Mouse (Mus musculus): ENCODE measurements around the gene Olfr146. TPM values are rescaled to one million over a fixed set of nuclear protein-coding genes. Genes with fewer than 3 reads are reported as not detected.

The Olfr146 gene
- polyA plus RNA-seq (2017; shearing (Covaris generic)) = not detected

DNA sequence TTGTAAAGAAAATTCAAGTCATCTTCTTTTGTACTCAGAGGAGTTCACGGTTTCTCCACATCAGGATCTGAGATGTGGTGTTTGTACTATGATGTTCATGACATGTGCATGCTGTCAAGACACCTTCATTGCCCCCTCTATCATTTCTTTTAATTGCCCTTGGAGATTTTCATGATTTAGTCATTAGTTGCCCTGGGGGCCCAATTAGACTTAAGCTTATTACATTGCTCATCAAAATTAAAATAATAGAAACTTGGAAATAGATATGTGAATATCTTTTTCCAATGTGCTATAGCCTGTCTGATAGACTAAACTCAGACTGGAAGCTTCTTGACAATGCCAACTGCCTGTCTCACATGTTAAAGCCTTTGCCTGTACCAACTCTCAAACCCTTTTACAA is at the start of gene Olfr146:
Gene Olfr146 (minus strand): TSS at position 101 of the 400 bp plus-strand sequence.

DNA sequence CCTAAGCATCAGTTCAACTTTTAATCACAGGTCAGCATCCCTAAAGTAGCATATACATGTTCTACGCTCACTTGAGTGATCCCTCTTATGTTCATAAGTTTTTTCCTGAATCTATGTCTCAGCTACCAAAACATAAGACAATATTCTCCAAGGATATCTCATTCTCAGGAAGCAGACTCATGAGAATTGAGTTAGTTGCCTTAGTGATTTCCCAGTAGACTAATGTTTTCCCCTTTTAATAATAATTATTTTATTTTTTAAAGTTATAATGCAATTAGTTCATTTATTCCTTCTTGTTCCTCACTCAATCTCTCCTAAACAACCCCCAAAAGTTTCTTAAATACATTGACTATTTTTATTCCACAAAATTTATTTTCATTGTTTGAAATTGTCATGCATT is 41.7 kb upstream of the Olfr146 start, which contains the start of gene Olfr937:
Gene Olfr937 (minus strand): TSS at position 101 of the 400 bp plus-strand sequence.

DNA sequence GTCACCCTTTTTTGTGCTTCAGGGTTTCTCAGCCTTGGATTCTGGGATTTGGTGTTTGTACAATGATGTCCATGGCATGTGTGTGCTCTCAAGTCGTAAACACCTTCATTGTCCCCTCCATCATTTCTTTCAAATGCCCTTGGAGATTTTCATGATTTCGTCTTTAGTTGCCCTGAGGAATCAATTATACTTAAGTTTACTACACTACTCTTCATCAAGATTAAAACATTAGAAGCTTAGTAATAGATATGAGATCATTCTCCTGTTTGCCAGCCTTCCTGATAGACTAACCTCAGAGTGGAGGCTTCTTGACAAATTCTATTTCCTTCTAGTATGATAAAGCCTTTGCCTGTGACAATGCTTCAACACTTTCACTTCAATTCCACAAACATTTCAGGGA is 23.6 kb downstream of the Olfr146 start, which contains the start of gene Olfr935:
Gene Olfr935 (minus strand): TSS at position 101 of the 400 bp plus-strand sequence.

DNA sequence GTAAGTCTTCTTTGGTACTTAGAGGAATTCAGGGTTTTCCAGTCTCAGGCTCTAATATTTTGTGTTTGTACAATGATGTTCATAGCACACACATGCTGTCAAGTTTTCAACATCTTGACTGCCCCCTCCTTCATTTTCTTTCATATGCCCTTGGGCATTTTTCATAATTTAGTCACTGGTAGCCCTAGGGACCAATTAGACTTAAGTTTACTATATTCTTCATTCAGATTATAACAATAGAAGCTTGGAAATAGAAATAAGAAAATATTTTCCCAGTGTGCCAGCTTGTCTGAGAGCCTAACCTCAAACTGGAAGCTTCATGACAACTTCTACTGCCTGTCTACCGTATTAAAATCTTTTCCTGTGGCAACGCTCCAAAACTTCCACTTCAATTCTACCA is 35.0 kb downstream of the Olfr146 start, which contains the start of gene Olfr934:
Gene Olfr934 (minus strand): TSS at position 101 of the 400 bp plus-strand sequence.

DNA sequence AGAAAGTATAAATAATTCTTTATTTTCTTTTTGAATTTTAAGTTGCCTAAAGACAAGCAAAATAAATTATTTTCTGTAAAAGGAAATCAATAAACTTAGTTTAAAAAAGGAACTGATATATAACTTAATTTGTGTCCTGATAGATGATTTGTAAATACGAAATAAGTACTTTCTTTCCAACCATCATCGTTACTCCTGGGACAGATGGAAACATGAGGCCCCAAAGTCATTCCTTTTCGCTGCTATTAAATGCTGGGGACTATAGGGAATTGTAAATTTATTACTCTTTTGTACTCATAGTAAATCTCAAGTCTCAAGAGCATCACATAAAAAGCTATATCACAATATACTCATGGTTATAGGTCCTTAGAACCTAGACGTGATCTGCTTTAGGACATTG is 51.2 kb downstream of the Olfr146 start, which contains the start of gene Olfr933:
Gene Olfr933 (plus strand): TSS at position 301 of the 400 bp plus-strand sequence.

Other genes with a start within 250 kb of the Olfr146 start
- not detected for gene Olfr922, start 208.8 kb downstream of the Olfr146 start, polyA plus RNA-seq (2017; shearing (Covaris generic))
- gene Olfr923, start 196.8 kb downstream of the Olfr146 start, polyA plus RNA-seq (2017; shearing (Covaris generic)) = 0.24 TPM
- not detected for gene Olfr924, start 178.9 kb downstream of the Olfr146 start, polyA plus RNA-seq (2017; shearing (Covaris generic))
- gene Olfr26, start 168.3 kb downstream of the Olfr146 start, polyA plus RNA-seq (2017; shearing (Covaris generic)) = not detected
- gene Olfr926, start 146.3 kb downstream of the Olfr146 start, polyA plus RNA-seq (2017; shearing (Covaris generic)) = not detected
- not detected for gene Olfr930, start 93.6 kb downstream of the Olfr146 start, polyA plus RNA-seq (2017; shearing (Covaris generic))
- not detected for gene Olfr933, start 51.1 kb downstream of the Olfr146 start, polyA plus RNA-seq (2017; shearing (Covaris generic))
- not detected for gene Olfr934, start 35.1 kb downstream of the Olfr146 start, polyA plus RNA-seq (2017; shearing (Covaris generic))
- gene Olfr935, start 23.7 kb downstream of the Olfr146 start, polyA plus RNA-seq (2017; shearing (Covaris generic)) = not detected
- gene Olfr937, start 41.6 kb upstream of the Olfr146 start, polyA plus RNA-seq (2017; shearing (Covaris generic)) = not detected
- not detected for gene Olfr938, start 55.5 kb upstream of the Olfr146 start, polyA plus RNA-seq (2017; shearing (Covaris generic))
- not detected for gene Olfr27, start 104.8 kb upstream of the Olfr146 start, polyA plus RNA-seq (2017; shearing (Covaris generic))
- 0.05 TPM for gene Olfr943, start 142.9 kb upstream of the Olfr146 start, polyA plus RNA-seq (2017; shearing (Covaris generic))
- not detected for gene Olfr944, start 178.5 kb upstream of the Olfr146 start, polyA plus RNA-seq (2017; shearing (Covaris generic))
- not detected for gene Olfr1537, start 226.6 kb upstream of the Olfr146 start, polyA plus RNA-seq (2017; shearing (Covaris generic))

Measured in CD4-positive, CD25-positive, alpha-beta regulatory T cell (primary cell).